Mouse (Mus musculus) megakaryocyte, adult 5-6 weeks (primary cell): ENCODE measurements around the gene Taf5. TPM values are rescaled to one million over a fixed set of nuclear protein-coding genes. Genes with fewer than 3 reads are reported as not detected.
A peak's percentile ranks its signal among the peaks of the same experiment; 100 is the strongest.

Experiments
- ATAC-seq: 2 replicates; pipeline ENCODE4 v1.8.0; 2016; ENCODE audit warnings: mild to moderate bottlenecking, inconsistent platforms; ENCODE audit not compliant: poor library complexity, severe bottlenecking
- total RNA-seq, 2 experiments: library from RNA; stranded (forward) in 1 of 2; stranded (reverse) in 1 of 2; fragments of 153-499, 151-499 nt in 1 of 2; fragments of 221-1000, 200-1000 nt in 1 of 2; gene quantifications; 2 replicates each; pipeline versions ENCODE4 v1.2.3 to v1.2.4; 2015 to 2017

Taf5 gene
- total RNA-seq (2015), result 13.8 and 14.6 TPM in 2 replicates
- total RNA-seq (2017), result 19.2 and 20.7 TPM in 2 replicates

DNA sequence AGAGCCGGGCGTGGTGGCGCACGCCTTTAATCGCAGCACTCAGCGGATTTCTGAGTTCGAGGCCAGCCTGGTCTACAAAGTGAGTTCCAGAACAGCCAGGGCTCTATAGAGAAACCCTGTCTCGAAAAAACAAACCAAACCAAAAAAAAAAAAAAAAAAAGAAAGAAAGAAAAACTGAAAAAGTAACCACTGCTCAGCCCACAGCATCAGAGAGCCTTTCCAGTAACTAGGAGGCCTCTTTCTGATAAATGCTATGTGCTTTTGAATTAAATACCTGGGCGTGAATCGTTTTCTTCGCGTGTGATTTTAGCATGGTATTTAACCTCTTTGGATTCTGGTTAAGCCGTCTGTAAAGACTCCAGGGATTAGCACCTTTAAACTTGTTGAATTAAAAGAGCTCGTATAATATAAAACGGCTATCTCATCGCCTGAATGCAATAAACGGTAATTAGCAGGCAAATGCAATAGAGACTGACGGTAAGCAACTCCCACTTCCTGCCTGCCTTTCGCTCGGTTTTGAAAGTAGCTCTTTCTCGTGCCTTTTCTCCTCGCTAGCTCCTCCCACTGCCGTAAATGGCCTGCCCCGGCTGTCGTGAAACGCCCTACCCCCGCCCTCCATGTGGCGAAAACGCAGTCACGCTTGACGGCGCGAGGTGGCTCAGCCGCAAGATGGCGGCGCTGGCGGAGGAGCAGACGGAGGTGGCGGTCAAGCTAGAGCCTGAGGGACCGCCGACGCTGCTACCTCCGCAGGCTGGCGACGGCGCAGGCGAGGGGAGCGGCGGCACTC lies at the start of gene Taf5:
Gene Taf5 (plus strand): TSS at position 651 of the 787 bp plus-strand sequence.
- peak; percentile 96 for ATAC-seq

DNA sequence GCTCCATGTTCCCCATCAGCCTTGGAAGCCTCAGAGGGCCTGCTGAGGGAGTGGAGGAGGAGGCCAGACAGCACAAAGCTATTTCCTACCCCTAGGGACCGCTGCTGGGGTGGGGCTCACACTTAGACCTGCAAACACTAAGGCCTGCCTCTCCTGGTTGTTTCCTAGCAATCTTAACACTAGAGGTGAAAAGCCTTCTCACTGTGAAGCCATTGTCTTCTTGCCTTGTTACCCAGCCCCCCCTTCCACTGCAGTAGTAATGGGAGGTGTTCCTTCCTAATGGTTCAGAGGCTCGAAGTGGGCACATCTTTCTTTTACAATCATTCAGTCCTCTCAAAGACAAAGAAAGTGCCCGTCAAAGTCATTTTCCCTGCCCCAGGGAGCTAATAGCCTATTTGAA lies 49.7 kb upstream of the Taf5 start:
- no peak for ATAC-seq

DNA sequence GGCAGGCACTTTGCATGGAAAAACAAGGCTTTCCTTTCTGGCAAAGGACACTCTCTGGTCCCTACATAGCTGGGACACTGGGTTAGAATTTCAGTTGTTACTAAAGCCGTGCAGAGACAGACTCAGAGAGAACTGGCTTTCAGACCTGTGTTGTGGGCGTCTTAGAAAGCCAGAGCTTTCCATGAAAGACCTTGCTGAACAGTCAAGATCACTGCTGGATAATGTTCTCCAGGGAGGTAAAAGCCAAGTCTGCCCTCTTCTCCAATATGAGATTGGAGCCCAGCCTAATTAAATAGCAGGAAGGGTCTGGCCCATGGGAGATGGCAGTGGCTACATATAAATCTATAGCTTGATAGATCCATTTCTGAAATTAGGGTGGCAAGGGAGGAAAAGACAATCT lies 49.2 kb upstream of the Taf5 start:
- ATAC-seq, result no peak

DNA sequence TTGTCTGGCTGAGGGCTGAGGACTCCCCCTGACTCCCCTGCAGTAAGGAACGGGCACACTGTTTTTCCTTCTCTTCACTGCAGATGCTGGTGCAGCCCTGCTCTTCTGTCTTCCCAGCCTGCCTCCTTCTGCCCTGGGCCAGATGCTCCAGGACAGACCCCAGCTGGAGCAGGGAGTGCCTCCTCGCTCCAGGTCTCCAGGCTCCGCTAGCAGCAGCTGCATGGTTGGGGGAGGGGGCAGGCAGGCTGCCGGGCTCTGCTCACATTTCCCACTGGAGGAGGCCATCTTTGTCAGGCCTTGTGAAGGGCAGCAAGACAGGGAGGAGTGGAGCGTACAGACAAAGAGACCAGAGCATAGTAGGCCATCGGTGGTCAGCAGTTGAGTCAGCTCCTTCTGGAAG lies 48.2 kb upstream of the Taf5 start:
- no peak for ATAC-seq

DNA sequence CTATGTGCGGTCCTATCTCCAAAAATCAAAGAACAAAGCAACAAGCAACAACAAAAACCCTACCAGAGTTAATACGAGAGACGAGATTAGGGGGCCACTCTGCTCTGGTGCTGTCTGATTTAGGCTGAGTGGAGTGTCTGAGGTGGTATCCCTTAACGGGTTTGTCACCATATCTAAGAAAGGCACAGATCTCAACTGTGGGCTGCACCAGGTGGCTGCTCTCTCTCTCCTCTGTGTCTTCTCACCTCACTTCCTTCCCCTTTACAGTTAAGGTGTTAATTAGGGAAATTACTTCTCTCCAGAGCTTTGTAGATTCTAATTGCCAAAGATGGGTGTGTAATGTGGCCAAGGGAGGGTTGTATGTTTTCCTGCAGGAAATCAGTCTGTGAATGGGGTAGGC lies 44.8 kb upstream of the Taf5 start:
- no peak for ATAC-seq

DNA sequence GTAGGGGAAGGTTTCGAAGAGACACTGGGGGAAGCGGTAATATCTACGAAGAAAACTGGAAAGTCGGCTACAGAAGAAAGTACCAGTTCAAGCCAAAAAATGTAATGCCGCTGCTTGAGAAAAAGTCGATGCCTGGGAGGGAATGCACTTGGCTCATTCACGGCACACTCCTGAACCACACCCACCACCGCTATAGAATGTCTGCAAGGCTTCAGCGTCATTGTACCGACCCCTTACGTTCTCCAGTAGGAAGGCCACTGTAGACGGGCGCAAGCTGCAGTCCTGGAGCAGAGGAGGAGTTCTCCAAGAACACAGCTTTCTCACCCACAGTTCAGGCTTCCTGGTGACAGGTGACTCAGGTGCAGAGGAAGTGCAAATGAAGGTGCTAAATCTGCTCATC lies 44.0 kb upstream of the Taf5 start:
- no peak for ATAC-seq

DNA sequence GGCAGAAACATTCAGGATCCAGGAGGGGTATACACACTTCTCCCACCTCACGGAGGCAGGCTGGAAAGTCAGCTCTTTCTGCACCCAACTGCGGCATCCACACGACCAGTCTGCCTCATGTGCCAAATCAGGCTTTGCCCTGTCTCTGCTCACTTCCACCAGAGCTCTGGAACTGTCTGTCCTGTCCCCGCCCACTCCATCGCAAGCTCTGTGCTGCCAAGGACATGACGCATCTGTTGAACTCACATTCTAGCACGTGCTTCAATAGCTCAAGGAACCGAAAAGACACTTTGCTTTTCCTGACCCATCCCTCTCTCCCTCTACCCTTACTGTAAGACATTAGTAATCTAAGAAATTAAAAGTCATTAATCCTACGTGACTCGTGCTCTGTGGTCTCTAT lies 42.6 kb upstream of the Taf5 start:
- no peak for ATAC-seq

DNA sequence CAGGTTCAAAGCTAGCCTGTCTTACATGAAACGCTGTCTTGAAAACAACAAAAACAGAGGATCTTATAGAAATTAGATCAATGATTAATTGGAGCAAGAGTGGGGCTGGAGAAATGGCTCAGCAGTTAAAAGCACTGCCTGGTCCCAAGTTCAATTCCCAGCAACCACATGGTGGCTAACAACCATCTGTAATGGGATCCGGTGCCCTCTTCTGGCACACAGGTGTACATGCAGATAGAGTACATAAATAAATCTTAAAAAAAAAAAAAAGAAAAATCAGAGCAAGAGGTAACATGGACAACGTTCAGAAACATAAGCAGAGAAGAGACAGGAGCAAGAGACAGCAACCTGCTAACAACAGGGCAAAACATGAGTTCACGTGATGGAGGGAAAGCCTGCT lies 41.0 kb upstream of the Taf5 start:
- no peak for ATAC-seq

DNA sequence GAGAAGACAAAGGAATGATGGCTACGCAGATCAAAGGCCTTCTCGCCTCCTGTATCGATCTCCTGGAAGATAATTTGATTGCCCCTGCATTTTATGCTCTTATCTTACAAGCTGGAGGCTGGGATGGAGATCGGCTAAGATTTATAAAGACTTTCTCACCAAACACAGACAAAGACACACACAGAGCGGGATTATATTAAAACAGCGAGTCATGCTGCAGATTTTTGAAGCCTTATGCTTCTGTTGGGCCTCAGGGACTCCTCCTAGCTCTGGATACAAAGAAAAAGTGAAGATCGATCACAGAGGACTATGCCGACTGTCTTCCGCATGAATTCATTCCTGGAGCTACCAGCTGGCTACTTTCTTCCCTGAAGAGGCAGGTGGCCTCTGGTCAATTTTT lies 37.8 kb upstream of the Taf5 start:
- ATAC-seq, result no peak

DNA sequence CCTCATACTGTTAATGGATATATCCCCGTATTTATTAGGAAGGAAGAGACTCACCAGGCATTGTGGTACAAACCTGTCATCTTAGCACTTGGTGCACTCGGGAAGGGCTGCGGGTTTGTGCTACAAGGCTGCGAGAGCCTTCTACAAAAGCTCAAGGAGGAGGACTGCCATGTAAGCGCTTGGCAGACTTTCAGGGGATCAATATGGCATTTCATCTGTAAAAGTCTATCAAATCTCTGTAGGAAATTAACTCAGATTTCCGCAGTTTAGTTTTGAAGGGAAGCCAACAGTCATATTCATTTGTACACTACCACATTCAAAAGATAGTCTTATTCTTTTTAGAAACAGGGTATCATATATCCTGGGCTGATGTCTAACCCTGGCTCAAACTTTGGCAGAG lies 35.8 kb upstream of the Taf5 start:
- ATAC-seq, result no peak

DNA sequence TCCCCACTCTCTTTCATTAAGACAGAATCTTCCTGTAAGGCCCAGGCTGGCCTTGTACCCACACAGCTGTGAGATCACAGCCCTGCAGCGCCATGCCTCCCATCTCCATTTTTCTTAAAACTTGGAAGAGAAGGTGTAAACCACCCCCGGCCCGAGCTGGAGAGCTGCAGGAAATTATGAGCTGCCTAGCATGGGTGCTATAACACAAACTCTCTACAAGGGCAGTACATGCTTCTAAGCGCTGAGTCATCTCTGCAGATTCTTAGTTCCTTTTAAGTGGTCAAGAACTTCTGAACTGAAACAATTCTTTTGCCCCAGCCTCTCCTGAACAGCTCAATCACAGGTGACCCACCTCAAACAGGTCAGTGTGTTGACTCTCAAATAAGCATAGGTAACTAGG lies 32.6 kb upstream of the Taf5 start:
- no peak for ATAC-seq

DNA sequence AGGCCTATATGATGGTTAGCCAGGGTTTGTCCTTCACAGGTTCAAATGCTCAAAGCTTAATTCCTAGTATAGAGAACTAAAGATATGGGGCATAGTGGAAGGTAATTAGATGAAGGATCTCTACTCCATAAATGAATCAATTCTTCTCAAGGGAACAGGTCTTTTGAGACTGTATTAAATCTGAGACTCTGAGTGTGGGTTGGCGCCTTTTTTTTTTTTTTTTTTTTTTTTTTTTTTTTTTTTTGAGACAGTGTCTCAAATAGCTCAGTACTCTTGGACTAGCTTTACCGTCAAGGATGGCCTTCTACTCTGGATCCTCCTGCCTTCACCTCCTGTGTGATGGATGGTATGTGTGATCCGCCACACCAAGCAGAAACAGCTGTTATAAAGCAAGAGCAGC lies 30.9 kb upstream of the Taf5 start:
- no peak for ATAC-seq

DNA sequence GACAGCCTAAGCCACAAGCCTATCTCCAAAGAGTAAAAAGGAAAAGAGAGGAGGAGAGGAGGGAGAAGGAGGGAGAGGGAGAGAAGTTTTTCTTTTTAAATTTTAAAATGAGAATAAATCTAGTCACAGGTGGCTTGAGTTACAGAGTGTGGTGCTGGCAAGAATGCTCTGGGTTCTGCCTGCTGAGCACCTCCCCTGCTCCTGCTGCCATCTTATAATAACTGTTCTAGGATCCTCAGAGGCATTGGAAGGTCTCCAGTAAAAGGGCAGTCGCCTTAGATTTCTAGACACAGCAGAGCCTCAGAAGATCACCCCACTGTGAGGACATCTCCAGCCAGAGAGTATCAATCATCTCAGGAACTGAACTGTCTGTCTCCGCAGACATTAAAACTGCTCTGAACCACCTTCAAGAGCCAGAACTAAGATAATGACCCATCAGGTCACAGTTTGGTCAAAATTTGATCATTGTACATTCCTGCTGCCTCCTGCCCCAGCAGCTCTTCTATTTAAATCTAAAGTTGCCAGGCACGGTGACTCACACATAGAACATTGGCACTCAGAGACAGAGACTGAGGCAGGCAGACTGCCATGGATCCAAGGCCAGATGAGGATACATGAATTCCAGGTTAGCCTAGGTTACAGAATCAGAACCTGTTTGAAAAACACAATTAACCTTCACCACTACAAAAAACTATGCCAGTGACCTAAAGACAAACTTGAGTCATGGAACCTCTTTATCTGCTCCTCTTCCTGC lies 26.6 kb upstream of the Taf5 start:
- no peak for ATAC-seq

DNA sequence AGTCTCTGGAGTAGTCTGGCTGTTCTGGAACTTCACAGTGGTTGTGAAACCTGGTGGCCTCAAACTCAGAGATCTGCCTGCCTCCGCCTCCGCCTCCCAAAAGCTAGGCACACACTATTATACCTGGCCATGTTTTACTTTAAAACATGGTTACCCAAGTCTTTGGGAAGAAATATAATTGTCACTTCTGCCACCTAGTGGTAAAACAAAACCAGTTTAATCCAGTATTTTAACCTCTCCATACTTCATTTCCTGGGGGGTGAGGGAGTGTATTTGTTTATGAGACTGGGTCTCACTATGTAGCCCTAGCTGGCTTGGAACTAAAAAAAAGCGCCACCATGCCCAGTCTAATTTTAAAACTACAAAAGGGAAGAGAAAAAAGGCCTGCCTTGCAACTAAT lies 23.9 kb upstream of the Taf5 start:
- no peak for ATAC-seq

DNA sequence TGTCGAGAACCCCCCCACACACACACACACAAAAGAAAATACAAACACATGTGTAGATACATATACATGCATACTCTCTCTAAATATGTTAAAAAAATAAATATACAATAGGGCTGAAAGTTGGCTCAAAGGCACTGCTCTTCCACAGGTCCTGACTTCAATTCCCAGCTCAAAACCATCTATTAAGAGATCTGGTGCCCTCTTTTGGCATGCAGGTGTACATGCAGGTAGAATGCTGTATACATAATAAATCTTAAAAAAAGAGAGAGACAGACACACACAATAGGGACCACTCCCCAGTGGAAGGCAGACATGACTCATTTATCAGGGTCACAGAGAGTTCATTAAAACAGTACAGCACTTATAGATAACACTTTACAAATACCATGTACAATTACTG lies 21.2 kb upstream of the Taf5 start:
- ATAC-seq, result no peak

DNA sequence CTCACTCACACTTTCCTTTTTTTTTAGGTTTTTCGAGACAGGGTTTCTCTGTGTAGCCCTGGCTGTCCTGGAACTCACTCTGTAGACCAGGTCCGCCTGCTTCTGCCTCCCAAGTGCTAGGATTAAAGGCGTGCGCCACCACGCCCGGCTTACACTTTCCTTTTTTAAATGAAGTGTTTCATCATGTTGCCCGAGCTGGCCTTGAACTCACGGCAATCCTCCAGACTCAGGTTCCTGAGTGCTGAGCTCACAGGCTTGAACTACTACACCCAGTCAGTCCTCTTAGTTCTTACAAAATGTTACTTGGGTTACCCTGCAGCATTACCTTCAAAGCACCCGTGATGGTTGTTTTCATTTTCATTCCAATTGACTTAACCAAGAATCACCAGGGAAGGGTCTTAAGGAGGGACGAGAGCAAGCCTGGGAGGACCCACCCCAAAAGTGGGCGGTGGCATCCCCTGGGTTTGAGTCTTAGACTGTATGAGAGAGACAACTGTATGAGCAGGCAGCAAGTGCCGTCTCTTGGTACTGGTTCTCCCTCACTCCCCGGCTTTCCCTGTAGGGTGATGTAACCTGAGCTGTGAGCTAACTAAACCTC lies 20.2 kb upstream of the Taf5 start:
- ATAC-seq, result no peak

DNA sequence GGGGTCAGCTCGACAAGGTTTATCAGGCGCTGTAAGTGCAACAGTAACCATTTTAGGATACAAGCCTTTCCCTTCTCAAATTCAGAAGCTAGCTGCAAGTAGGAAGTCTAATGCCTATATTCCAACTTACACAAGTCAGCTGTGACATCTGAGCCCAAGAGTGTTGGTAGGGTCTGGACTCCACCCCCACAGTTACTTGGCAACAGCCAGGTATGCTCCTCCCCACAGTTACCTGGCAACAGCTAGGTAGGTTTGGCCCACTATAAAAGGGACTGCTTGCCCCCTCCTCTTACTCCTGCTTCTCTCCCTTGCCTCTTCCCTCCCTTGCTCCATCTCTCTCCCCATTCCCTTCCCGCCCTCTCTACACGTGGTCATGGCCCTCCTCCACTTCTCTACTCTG lies 18.5 kb upstream of the Taf5 start:
- ATAC-seq, result no peak

DNA sequence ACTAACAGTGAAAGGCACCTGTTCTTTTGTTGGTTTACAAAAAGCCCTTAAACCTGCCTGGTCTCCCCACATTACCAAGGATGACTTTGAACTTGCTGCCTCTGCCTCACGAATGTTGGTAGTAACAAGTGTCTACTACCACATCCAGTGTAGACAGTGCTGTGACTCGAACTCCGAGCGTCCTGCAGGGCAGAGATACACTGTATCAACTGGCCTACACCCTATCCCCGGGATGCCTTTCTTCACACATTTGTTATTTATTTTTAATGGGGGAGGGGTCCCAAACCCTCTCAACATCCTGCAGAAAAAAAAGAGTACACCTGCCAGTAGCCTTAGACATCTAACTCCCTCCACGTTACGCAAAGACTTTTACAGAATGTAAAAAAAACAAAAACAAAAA lies 17.7 kb upstream of the Taf5 start:
- ATAC-seq, result no peak

DNA sequence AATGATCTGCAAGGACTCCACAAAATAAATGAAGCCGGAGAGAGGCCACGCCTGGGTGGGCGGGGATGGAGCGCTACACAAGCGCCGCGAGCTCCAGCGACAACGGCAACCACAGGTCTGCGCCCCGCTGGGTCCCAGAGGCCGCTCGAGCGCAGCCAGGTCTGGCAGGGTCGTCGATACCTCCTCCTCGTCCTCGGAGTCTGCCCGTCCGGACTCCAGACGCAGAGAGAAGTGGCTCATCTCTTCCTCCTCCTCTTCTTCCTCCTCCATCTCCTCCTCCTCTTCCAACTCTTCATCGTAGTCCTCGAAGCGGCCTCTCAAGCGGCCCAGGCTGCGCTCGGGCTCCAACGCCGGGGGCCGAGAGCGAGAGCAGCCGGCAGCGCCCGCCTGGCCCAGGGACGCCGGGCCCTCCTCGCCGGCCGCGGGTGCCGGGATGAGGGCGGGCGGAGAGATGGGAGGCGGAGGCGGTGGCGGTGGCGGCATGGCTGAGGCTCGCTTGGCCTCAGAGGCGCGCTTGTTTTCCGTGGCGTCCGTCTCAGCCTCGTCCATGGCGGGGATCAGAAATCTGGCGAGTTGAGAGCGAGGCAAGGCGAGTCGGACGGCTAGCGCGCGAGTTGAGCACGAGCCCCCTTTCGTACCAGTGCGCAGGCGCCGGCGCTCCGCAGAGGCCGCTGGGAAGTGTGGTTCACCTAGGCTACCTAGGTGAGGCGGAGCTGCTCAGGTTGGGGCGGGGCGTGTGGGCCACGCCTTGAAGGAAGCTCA lies 17.1 kb upstream of the Taf5 start, which contains the start of gene Pcgf6:
Gene Pcgf6 (minus strand): TSS at position 636 of the 762 bp plus-strand sequence.
- peak; percentile 96 for ATAC-seq

DNA sequence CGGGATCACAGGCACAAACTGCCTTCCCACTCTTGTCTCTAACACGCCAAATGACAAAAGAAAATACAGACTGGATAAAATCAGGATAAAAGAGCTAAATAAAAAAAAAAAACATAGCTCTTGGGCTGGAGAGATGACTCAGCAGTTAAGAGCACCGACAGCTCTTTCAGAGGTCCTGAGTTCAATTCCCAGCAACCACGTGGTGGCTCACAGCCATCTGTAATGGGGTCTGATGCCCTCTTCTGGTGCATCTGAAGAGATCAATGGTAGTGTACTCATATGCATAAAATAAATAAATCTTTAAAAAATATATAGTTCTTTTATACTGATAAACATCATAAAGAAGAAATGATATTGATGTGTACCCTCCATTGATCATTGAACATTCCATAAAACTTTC lies 14.6 kb upstream of the Taf5 start:
- no peak for ATAC-seq

DNA sequence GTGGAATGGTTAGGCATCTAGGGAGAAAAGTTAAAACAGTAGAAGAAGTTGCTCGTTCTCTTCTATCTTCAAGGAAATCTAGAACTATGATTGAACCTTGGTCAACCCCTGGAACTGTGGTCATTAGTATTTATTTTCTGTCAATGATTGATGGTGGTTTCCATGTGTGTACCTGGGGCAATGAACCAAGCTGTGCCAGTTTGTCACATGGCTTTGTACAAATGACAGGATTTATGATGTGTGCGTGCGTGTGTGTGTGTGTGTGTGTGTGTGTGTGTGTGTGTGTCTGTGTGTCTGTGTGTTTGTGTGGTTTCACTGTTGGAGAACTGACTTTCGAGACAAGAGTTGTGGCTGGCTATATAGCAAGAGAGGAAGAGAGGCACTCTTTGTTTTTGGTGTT lies 14.1 kb upstream of the Taf5 start:
- ATAC-seq, result no peak
